Mouse (Mus musculus) limb, embryonic 11.5 days (tissue): ENCODE data around the gene Olfr1315-ps1. TPM values are rescaled to one million over a fixed set of nuclear protein-coding genes. Genes with fewer than 3 reads are reported as not detected.

ENCODE experiments used
- ATAC-seq: fragments of 200-750 bp; cut with Nextera tagmentation; 2 replicates; pipeline ENCODE4 v1.8.0; 2017; ENCODE audit warnings: low read depth; ENCODE audit not compliant: insufficient number of reproducible peaks, low FRiP score, low TSS enrichment
- DNase-seq: peaks from one replicate; pipeline ENCODE4 v3.0.0-alpha.2; 2015; ENCODE audit warnings: low spot score
- H3K27ac ChIP-seq: fragments of 300-500 bp; sonication (generic); replicated peaks from 2 replicates; pipeline ENCODE4 v1.5.1; 2014; ENCODE audit warnings: low read depth, mild to moderate bottlenecking, low read length
- H3K27me3 ChIP-seq: fragments of 300-500 bp; sonication (generic); 2 replicates; pipeline ENCODE4 v1.6.1; 2014; ENCODE audit warnings: mild to moderate bottlenecking, low read length, mixed read lengths; ENCODE audit not compliant: control insufficient read depth, insufficient read depth
- H3K36me3 ChIP-seq: fragments of 300-500 bp; sonication (generic); 2 replicates; pipeline ENCODE4 v1.6.1; 2014; ENCODE audit warnings: mild to moderate bottlenecking, low read length, moderate library complexity, mixed read lengths; ENCODE audit not compliant: control insufficient read depth, insufficient read depth
- H3K4me1 ChIP-seq: fragments of 300-500 bp; sonication (generic); 2 replicates; pipeline ENCODE4 v1.6.1; 2014; ENCODE audit warnings: low read length, mixed read lengths; ENCODE audit not compliant: control insufficient read depth, insufficient read depth
- H3K4me2 ChIP-seq: fragments of 300-500 bp; sonication (generic); 2 replicates; pipeline ENCODE4 v1.6.1; 2014; ENCODE audit warnings: low read depth, mild to moderate bottlenecking, moderate library complexity; ENCODE audit not compliant: severe bottlenecking
- H3K4me3 ChIP-seq: fragments of 300-500 bp; sonication (generic); 2 replicates; pipeline ENCODE4 v1.5.1; 2014; ENCODE audit warnings: low read depth, low read length
- H3K9ac ChIP-seq: fragments of 300-500 bp; sonication (generic); 2 replicates; pipeline ENCODE4 v1.6.1; 2014; ENCODE audit warnings: mild to moderate bottlenecking, low read length
- H3K9me3 ChIP-seq: fragments of 300-500 bp; sonication (generic); 2 replicates; pipeline ENCODE4 v1.6.1; 2016; ENCODE audit warnings: low read length; ENCODE audit not compliant: control insufficient read depth
- WGBS: fragments of 180-500 bp; shearing (Covaris S2); extraction: QIAGEN DNeasy Blood & Tissue Kit; methylation state at CpG from one replicate; pipeline ENCODE4 v1.1.7; 2014; 5-methylcytosine and 5-hydroxymethylcytosine counted together
- polyA plus RNA-seq: library from polyadenylated mRNA; unstranded; fragments of >200 nt; fragmentation: Nextera tagmentation; extraction: Ambion mirVana; gene quantifications from 2 replicates; pipeline ENCODE4 v1.2.1, GENCODE M21; 2014

Gene Olfr1315-ps1
- polyA plus RNA-seq, result not detected in 2 replicates

DNA sequence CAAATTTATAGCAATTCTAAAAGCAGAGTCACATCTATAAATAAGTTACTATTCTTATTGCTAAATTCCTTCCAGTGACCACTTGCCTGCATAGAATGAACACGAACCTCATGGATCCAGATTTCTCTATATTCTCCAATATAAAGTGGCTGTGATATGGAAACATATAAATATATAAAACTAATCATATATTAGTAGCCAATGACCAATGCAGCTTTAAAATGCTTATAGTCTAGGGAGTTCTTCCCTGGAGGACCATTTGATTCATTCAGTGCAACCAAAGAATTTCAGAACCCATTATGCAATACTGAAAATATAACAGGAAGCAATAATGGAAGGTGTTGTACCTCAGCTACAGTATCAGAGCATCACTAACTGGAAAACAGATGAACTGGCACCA is at the start of gene Olfr1315-ps1:
Olfr1315-ps1 (minus strand) TSS at position 101 of the 400 bp plus-strand sequence.
- WGBS, result 84% methylated on average over 1 of the region's 1 CpGs
- H3K36me3 ChIP-seq, result no peaks in the 10 kb centered on the region
- no peak for ATAC-seq
- no peaks in the 10 kb centered on the region for H3K27me3 ChIP-seq
- H3K4me1 ChIP-seq, result no peaks in the 10 kb centered on the region
- H3K4me3 ChIP-seq, result no peak within 1 kb of the TSS
- H3K27ac ChIP-seq, result no peak within 1 kb of the TSS
- H3K9me3 ChIP-seq, result no peaks in the 10 kb centered on the region
- no peak for DNase-seq
- no peak within 1 kb of the TSS for H3K4me2 ChIP-seq
- H3K9ac ChIP-seq, result no peak within 1 kb of the TSS

- no peaks in the 10 kb centered on the region for H3K9me3 ChIP-seq
- ATAC-seq (no peak), DNase-seq (no peak)
- H3K4me1 ChIP-seq, result no peaks in the 10 kb centered on the region
- H3K9ac ChIP-seq, result no peak within 1 kb of the TSS
- H3K4me3 ChIP-seq, result no peak within 1 kb of the TSS
- no peaks in the 10 kb centered on the region for H3K27me3 ChIP-seq
- H3K4me2 ChIP-seq, result no peak within 1 kb of the TSS
- no peaks in the 10 kb centered on the region for H3K36me3 ChIP-seq
- no peak within 1 kb of the TSS for H3K27ac ChIP-seq
These were observed 38.7 kb upstream of the Olfr1315-ps1 start, which contains the start of gene Olfr1318 for GRCm38 (mm10) chr2:112153898-112154297. Gene Olfr1318 (plus strand): TSS chr2:112154198.

- Histone ChIP-seq H3K27me3 (no peaks in the 10 kb centered on the region), H3K4me2 (no peak within 1 kb of the TSS), H3K36me3 (no peaks in the 10 kb centered on the region), H3K27ac (no peak within 1 kb of the TSS), H3K9ac (no peak within 1 kb of the TSS), H3K9me3 (no peaks in the 10 kb centered on the region), H3K4me1 (no peaks in the 10 kb centered on the region), H3K4me3 (no peak within 1 kb of the TSS)
- no peak for ATAC-seq
- no peak for DNase-seq
- WGBS, result 80% methylated on average over 2 of the region's 2 CpGs
These were observed 24.8 kb upstream of the Olfr1315-ps1 start, which contains the start of gene Olfr1317 for GRCm38 (mm10) chr2:112140029-112140428. Gene Olfr1317 (plus strand): TSS chr2:112140329.

DNA sequence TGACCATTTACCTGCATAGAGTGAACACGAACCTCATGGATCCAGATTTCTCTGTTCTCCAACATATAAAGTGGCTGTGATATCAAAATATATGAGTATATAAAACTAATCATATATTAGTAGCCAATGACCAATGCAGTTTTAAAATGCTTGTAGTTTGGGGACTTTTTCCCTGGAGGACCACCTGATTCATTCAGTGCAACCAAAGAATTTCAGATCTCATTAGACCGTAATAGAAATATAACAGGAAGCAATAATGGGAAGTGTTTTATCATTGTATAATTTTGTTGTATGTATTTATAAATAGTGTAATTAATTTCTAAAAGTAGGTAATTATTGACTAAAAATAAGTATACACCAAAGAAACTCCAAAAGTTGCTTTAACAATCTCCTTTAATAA is 19.6 kb upstream of the Olfr1315-ps1 start, which contains the start of gene Olfr1316:
Olfr1316 (minus strand) TSS at position 101 of the 400 bp plus-strand sequence.
- no peak within 1 kb of the TSS for H3K9ac ChIP-seq
- no peaks in the 10 kb centered on the region for H3K27me3 ChIP-seq
- WGBS, result 85% methylated on average over 2 of the region's 2 CpGs
- ATAC-seq (no peak), DNase-seq (no peak)
- no peaks in the 10 kb centered on the region for H3K4me1 ChIP-seq
- H3K4me3 ChIP-seq, result no peak within 1 kb of the TSS
- no peaks in the 10 kb centered on the region for H3K9me3 ChIP-seq
- no peak within 1 kb of the TSS for H3K27ac ChIP-seq
- no peaks in the 10 kb centered on the region for H3K36me3 ChIP-seq
- no peak within 1 kb of the TSS for H3K4me2 ChIP-seq

GRCm38 (mm10) chr2:112096681-112097080 is 18.6 kb downstream of the Olfr1315-ps1 start, which contains the start of gene Olfr1314:
Gene Olfr1314 (minus strand): TSS chr2:112096781.
- H3K36me3 ChIP-seq, result no peaks in the 10 kb centered on the region
- no peak within 1 kb of the TSS for H3K27ac ChIP-seq
- no peaks in the 10 kb centered on the region for H3K9me3 ChIP-seq
- no peak within 1 kb of the TSS for H3K9ac ChIP-seq
- no peaks in the 10 kb centered on the region for H3K27me3 ChIP-seq
- no peak for ATAC-seq
- H3K4me3 ChIP-seq, result no peak within 1 kb of the TSS
- no peaks in the 10 kb centered on the region for H3K4me1 ChIP-seq
- no peak within 1 kb of the TSS for H3K4me2 ChIP-seq
- no peak for DNase-seq

GRCm38 (mm10) chr2:112077743-112078142 is 37.5 kb downstream of the Olfr1315-ps1 start, which contains the start of gene Olfr1313:
Gene Olfr1313 (minus strand): TSS chr2:112077843.
- H3K4me1 ChIP-seq, result no peaks in the 10 kb centered on the region
- H3K9me3 ChIP-seq, result no peaks in the 10 kb centered on the region
- no peak within 1 kb of the TSS for H3K9ac ChIP-seq
- no peak within 1 kb of the TSS for H3K4me2 ChIP-seq
- H3K27ac ChIP-seq, result no peak within 1 kb of the TSS
- H3K36me3 ChIP-seq, result no peaks in the 10 kb centered on the region
- no peaks in the 10 kb centered on the region for H3K27me3 ChIP-seq
- no peak for DNase-seq
- H3K4me3 ChIP-seq, result no peak within 1 kb of the TSS
- no peak for ATAC-seq

Other genes with a start within 250 kb of the Olfr1315-ps1 start
- gene Olfr1305, start 238.3 kb downstream of the Olfr1315-ps1 start, polyA plus RNA-seq, result not detected in 2 replicates
- gene Olfr1306, start 199.2 kb downstream of the Olfr1315-ps1 start, polyA plus RNA-seq, result not detected in 2 replicates
- gene Olfr1307, start 166.0 kb downstream of the Olfr1315-ps1 start, polyA plus RNA-seq, result not detected in 2 replicates
- gene Olfr1308, start 150.5 kb downstream of the Olfr1315-ps1 start, polyA plus RNA-seq, result not detected in 2 replicates
- not detected in 2 replicates for gene Olfr1309, start 125.2 kb downstream of the Olfr1315-ps1 start, polyA plus RNA-seq
- gene Olfr1310, start 102.7 kb downstream of the Olfr1315-ps1 start, polyA plus RNA-seq, result not detected in 2 replicates
- gene Olfr1311, start 91.0 kb downstream of the Olfr1315-ps1 start, polyA plus RNA-seq, result not detected in 2 replicates
- not detected in 2 replicates for gene Olfr1312, start 65.2 kb downstream of the Olfr1315-ps1 start, polyA plus RNA-seq
- not detected in 2 replicates for gene Olfr1313, start 37.6 kb downstream of the Olfr1315-ps1 start, polyA plus RNA-seq
- not detected in 2 replicates for gene Olfr1314, start 18.7 kb downstream of the Olfr1315-ps1 start, polyA plus RNA-seq
- gene Olfr1316, start 19.5 kb upstream of the Olfr1315-ps1 start, polyA plus RNA-seq, result not detected in 2 replicates
- gene Olfr1317, start 24.9 kb upstream of the Olfr1315-ps1 start, polyA plus RNA-seq, result not detected in 2 replicates
- not detected in 2 replicates for gene Olfr1318, start 38.8 kb upstream of the Olfr1315-ps1 start, polyA plus RNA-seq
- 14.2 TPM in 2 replicates for gene Lpcat4, start 124.0 kb upstream of the Olfr1315-ps1 start, polyA plus RNA-seq
- not detected in 2 replicates for gene Nutm1, start 143.9 kb upstream of the Olfr1315-ps1 start, polyA plus RNA-seq
- 180 and 182 TPM in 2 replicates for gene Nop10, start 146.5 kb upstream of the Olfr1315-ps1 start, polyA plus RNA-seq
- 9.7 TPM in 2 replicates for gene Slc12a6, start 150.4 kb upstream of the Olfr1315-ps1 start, polyA plus RNA-seq
- gene Gm21985, start 150.9 kb upstream of the Olfr1315-ps1 start, polyA plus RNA-seq, result 0.08 TPM in 1 of 2 replicates, not detected in the other